Comparison of ENCODE assay signal across 9 mouse cellular contexts in the genomic region with DNA sequence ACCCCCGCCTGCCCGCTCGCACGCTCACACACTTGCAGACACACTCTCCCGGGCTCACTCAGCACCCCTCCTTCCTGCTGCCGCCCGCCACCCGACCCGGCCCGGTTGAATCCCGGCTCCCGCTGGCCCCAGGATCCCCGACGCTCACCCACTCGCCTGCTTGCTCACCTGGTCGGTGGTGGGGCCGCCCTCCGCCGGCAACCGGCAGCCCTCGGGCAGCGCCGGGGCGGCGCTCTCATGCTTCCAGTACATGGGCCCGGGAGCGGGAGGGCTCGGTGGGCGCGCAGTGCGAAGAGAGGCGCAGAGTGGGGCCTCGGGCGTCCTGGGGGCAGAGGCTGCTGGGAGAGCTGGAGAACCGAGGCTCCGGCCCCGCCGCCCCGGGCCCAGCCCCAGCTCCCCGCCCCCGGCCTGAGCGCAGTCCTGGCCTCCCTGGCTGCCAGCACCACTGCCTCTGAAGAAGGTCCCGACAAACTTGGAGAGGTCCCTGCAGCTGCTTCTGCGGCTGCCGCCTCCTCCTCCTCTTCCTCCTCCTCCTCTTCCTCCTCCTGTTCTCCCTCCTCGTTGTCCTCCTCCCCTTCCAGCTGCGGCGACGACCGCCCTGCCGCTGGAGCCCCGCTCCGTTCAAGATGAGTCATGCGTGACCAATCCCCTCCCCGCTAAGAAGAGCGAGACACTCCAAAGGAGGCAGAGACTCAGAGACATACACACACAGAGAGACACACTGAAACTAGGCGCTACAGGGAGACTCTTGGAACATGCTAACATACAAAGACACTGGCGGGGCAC. TPM values are rescaled to one million over a fixed set of nuclear protein-coding genes. Genes with fewer than 3 reads are reported as not detected.
DNase-seq lines count a peak whose midpoint lies in the region; ATAC-seq and TF ChIP-seq lines count a peak whose summit lies in the region.
"Had no signal": no experiment of that assay in that cellular context is flagged by ENCODE, and none has a peak within 500 bp of the region (broad histone marks: within the 10 kb centered on the region; RNA-seq: fewer than 3 reads in every experiment).

A gene (minus strand): TSS at position 453 of the 786 bp plus-strand sequence.

- WGBS in heart, embryonic 10.5 days: 1% methylated on average over 58 of the region's 58 CpGs
- 1% methylated on average over 40 of the region's 58 CpGs for WGBS in midbrain, postnatal 0 days

- peak; percentile 16 for DNase-seq in kidney, adult 18-20 months
- no peak for DNase-seq in kidney, postnatal 14 days
- DNase-seq in ZHBTc4 (ENCODE audit: low read depth, low spot score): peak; percentile 55
- no peak for DNase-seq in heart, embryonic 10.5 days (ENCODE audit: low spot score)
- no peak for DNase-seq in left cerebral cortex, adult 8-10 months (ENCODE audit: low spot score in 2 of 2)
- no peak for DNase-seq in midbrain, postnatal 0 days (ENCODE audit: low spot score)
- DNase-seq in urinary bladder, postnatal 4 days (ENCODE audit: low spot score in 2 of 2): no peak
- DNase-seq in cerebellum, adult 9-10 months: no peak

- H3K9ac ChIP-seq in midbrain, postnatal 0 days (replicated peaks; ENCODE audit: low read length, poor library complexity, severe bottlenecking): no peak within 1 kb of the TSS

- H3K27me3 ChIP-seq in heart, embryonic 10.5 days (ENCODE audit: insufficient read depth, poor library complexity, severe bottlenecking): peaks cover 100% of the 10 kb centered on the region
- peaks cover 77% of the 10 kb centered on the region for H3K27me3 ChIP-seq in midbrain, postnatal 0 days (ENCODE audit: insufficient read depth, low read length)

- H3K36me3 ChIP-seq in heart, embryonic 10.5 days: no peaks in the 10 kb centered on the region
- no peaks in the 10 kb centered on the region for H3K36me3 ChIP-seq in midbrain, postnatal 0 days (ENCODE audit: insufficient read depth, low read length)

- no peak for ATAC-seq in midbrain, postnatal 0 days (ENCODE audit: low FRiP score)

- no peaks in the 10 kb centered on the region for H3K9me3 ChIP-seq in heart, embryonic 10.5 days
- no peaks in the 10 kb centered on the region for H3K9me3 ChIP-seq in midbrain, postnatal 0 days (ENCODE audit: low read length)

- H3K4me2 ChIP-seq in midbrain, postnatal 0 days (ENCODE audit: low read depth, low read length, poor library complexity, severe bottlenecking): peak within 1 kb of the TSS; percentile 50

- peak within 1 kb of the TSS; percentile 63 for H3K4me3 ChIP-seq in heart, embryonic 10.5 days
- H3K4me3 ChIP-seq in midbrain, postnatal 0 days (ENCODE audit: low read depth, low read length): peak within 1 kb of the TSS; percentile 29

- 0 out of 2 replicates have a peak within 1 kb of the TSS, but pooled peaks have one; percentile 42 for H3K27ac ChIP-seq in heart, embryonic 10.5 days
- no peak within 1 kb of the TSS for H3K27ac ChIP-seq in midbrain, postnatal 0 days (ENCODE audit: low read depth, low read length)

- H3K4me1 ChIP-seq in heart, embryonic 10.5 days: peaks cover 39% of the 10 kb centered on the region
- H3K4me1 ChIP-seq in midbrain, postnatal 0 days (ENCODE audit: insufficient read depth, low read length): no peaks in the 10 kb centered on the region

- TF ChIP-seq CTCF in midbrain, postnatal 0 days (IDR thresholded peaks at IDR 0.05): no peak

RNA-seq across cellular contexts. Expression of the gene that starts here (rescaled TPM):
- polyA plus RNA-seq in heart, embryonic 10.5 days (2016; fragmentation: Nextera tagmentation; extraction: Ambion mirVana): 0.43 and 1.5 TPM in 2 replicates
- total RNA-seq in left cerebral cortex, adult 8-10 months (2022): 10 to 100 TPM; 15.4 to 20.3 (median 19.0) TPM
- total RNA-seq in midbrain, postnatal 0 days (2014; rRNA removed): 0.60 and 1.9 TPM in 2 replicates
- polyA plus RNA-seq in midbrain, postnatal 0 days (2015; fragmentation: Nextera tagmentation; extraction: Ambion mirVana): 1.6 and 2.5 TPM in 2 replicates
- total RNA-seq: neutrophil, adult 5-6 weeks had no signal

Comparison
In these comparisons a context has a peak if more than half of its experiments do, and no peak if none do; other contexts are left out.
1. DNase-seq: peak in kidney, adult 18-20 months (single experiment) and ZHBTc4 (single experiment); none in kidney, postnatal 14 days (single experiment), heart, embryonic 10.5 days (single experiment), left cerebral cortex, adult 8-10 months (0 of 2), midbrain, postnatal 0 days (single experiment), urinary bladder, postnatal 4 days (0 of 2) and cerebellum, adult 9-10 months (single experiment).